7 mouse cellular contexts compared by ENCODE assay signal in genomic region chr7:24883896-24884692, GRCm38 (mm10). TPM values are rescaled to one million over a fixed set of nuclear protein-coding genes. Genes with fewer than 3 reads are reported as not detected.
A peak's percentile ranks its signal among the peaks of the same experiment; 100 is the strongest.
DNase-seq lines count a peak whose midpoint lies in the region; ATAC-seq and TF ChIP-seq lines count a peak whose summit lies in the region.

Gene Rps19 (plus strand): TSS chr7:24884371.

- no peaks in the 10 kb centered on the region for H3K9me3 ChIP-seq in embryonic facial prominence, embryonic 10.5 days
- H3K9me3 ChIP-seq in intestine, postnatal 0 days (ENCODE audit: control insufficient read depth) = no peaks in the 10 kb centered on the region
- H3K9me3 ChIP-seq in midbrain, embryonic 12.5 days = no peaks in the 10 kb centered on the region

- peak within 1 kb of the TSS; percentile 99 for H3K27ac ChIP-seq in embryonic facial prominence, embryonic 10.5 days (replicated peaks)
- H3K27ac ChIP-seq in intestine, postnatal 0 days (ENCODE audit: low read depth, low read length) = peak within 1 kb of the TSS; percentile 87
- H3K27ac ChIP-seq in midbrain, embryonic 12.5 days (replicated peaks) = peak within 1 kb of the TSS; percentile 88
- peak within 1 kb of the TSS; percentile 93 for H3K27ac ChIP-seq in small intestine, adult 2 months (ENCODE audit: insufficient read depth, low read depth, low read length)

- whole genome bisulfite sequencing in embryonic facial prominence, embryonic 10.5 days = under 1% methylated on average over 57 of the region's 57 CpGs
- under 1% methylated on average over 57 of the region's 57 CpGs for WGBS in intestine, postnatal 0 days
- WGBS in midbrain, embryonic 12.5 days = under 1% methylated on average over 57 of the region's 57 CpGs
- under 1% methylated on average over 57 of the region's 57 CpGs for WGBS in small intestine, adult 2 months

- H3K4me1 ChIP-seq in embryonic facial prominence, embryonic 10.5 days = peaks cover 36% of the 10 kb centered on the region
- 0 out of 2 replicates have a peak, but pooled peaks cover 6% of the 10 kb centered on the region for H3K4me1 ChIP-seq in intestine, postnatal 0 days (replicated peaks; ENCODE audit: control insufficient read depth, insufficient read depth, low read length)
- H3K4me1 ChIP-seq in midbrain, embryonic 12.5 days = peaks cover 30% of the 10 kb centered on the region
- H3K4me1 ChIP-seq in small intestine, adult 2 months (ENCODE audit: control insufficient read depth, insufficient read depth, insufficient read length, low read length) = peaks cover 2% of the 10 kb centered on the region; the same call in 1 of the 2 replicates

- peak; percentile 78 for TF ChIP-seq CTCF in intestine, postnatal 0 days (IDR thresholded peaks at IDR 0.05; ENCODE audit: low read depth)
- peak; percentile 72 for TF ChIP-seq CTCF in small intestine, adult 2 months (IDR thresholded peaks at IDR 0.05; ENCODE audit: extremely low read depth, insufficient read length, insufficient replicate concordance, low read depth, low read length)

- intact Hi-C loops in left cerebral cortex, postnatal 4 days (cut with DNase I) = no loop called here

- peak within 1 kb of the TSS; percentile 100 for H3K9ac ChIP-seq in intestine, postnatal 0 days (ENCODE audit: low read depth, low read length)
- H3K9ac ChIP-seq in midbrain, embryonic 12.5 days (replicated peaks) = peak within 1 kb of the TSS; percentile 99

- peak within 1 kb of the TSS; percentile 78 for H3K4me2 ChIP-seq in intestine, postnatal 0 days (replicated peaks; ENCODE audit: low read depth)
- peak within 1 kb of the TSS; percentile 84 for H3K4me2 ChIP-seq in midbrain, embryonic 12.5 days (replicated peaks)

- DNase-seq in adrenal gland, postnatal 10 days = peak; percentile 99
- DNase-seq in embryonic facial prominence, embryonic 10.5 days (ENCODE audit: low spot score) = peak; percentile 97
- peak; percentile 98 for DNase-seq in gonadal fat pad, adult 2 months (ENCODE audit: low read depth)
- DNase-seq in left cerebral cortex, postnatal 4 days = peak; percentile 99

- peak within 1 kb of the TSS; percentile 99 for H3K4me3 ChIP-seq in embryonic facial prominence, embryonic 10.5 days
- H3K4me3 ChIP-seq in intestine, postnatal 0 days (ENCODE audit: low read depth, low read length) = peak within 1 kb of the TSS; percentile 98
- H3K4me3 ChIP-seq in midbrain, embryonic 12.5 days = peak within 1 kb of the TSS; percentile 89
- H3K4me3 ChIP-seq in small intestine, adult 2 months (ENCODE audit: low read depth, low read length) = peak within 1 kb of the TSS; percentile 83

- peak; percentile 91 for TF ChIP-seq POLR2A in small intestine, adult 2 months (IDR thresholded peaks at IDR 0.05; ENCODE audit: low read depth, low read length)

- peaks cover 39% of the 10 kb centered on the region for H3K36me3 ChIP-seq in embryonic facial prominence, embryonic 10.5 days (replicated peaks)
- H3K36me3 ChIP-seq in intestine, postnatal 0 days (ENCODE audit: control insufficient read depth, insufficient read depth) = peaks cover 34% of the 10 kb centered on the region
- H3K36me3 ChIP-seq in midbrain, embryonic 12.5 days = peaks cover 34% of the 10 kb centered on the region
- peaks cover 33% of the 10 kb centered on the region for H3K36me3 ChIP-seq in small intestine, adult 2 months (ENCODE audit: control insufficient read depth, insufficient read depth, low read length)

- ATAC-seq in intestine, postnatal 0 days = peak; percentile 98
- peak; percentile 92 for ATAC-seq in midbrain, embryonic 12.5 days (ENCODE audit: low FRiP score, low read depth)

- no peaks in the 10 kb centered on the region for H3K27me3 ChIP-seq in embryonic facial prominence, embryonic 10.5 days (replicated peaks; ENCODE audit: low read depth, poor library complexity, severe bottlenecking)
- H3K27me3 ChIP-seq in intestine, postnatal 0 days (replicated peaks; ENCODE audit: control insufficient read depth, insufficient read depth, low read length) = no peaks in the 10 kb centered on the region
- H3K27me3 ChIP-seq in midbrain, embryonic 12.5 days = no peaks in the 10 kb centered on the region
- no peaks in the 10 kb centered on the region for H3K27me3 ChIP-seq in small intestine, adult 2 months (ENCODE audit: control insufficient read depth, insufficient read depth, low read length)

RNA-seq across cellular contexts. Expression of gene Rps19, which starts in this region (rescaled TPM):
- 1,000 to 10,000 TPM; 1,109 to 1,195 TPM for total RNA-seq in adrenal gland, postnatal 10 days (2021)
- 2,181 and 2,235 TPM in 2 replicates for polyA plus RNA-seq in embryonic facial prominence, embryonic 10.5 days (2016; fragmentation: Nextera tagmentation; extraction: Ambion mirVana)
- 468 and 584 TPM in 2 replicates for polyA plus RNA-seq in gonadal fat pad, adult 2 months (2012; rRNA removed)
- 1,134 and 1,200 TPM in 2 replicates for polyA plus RNA-seq in intestine, postnatal 0 days (2015; fragmentation: Nextera tagmentation; extraction: Ambion mirVana)
- 1,000 to 10,000 TPM in 1 of 2 experiments, 100 to 1,000 TPM in 1; 915 to 1,028 TPM for total RNA-seq in left cerebral cortex, postnatal 4 days (2021)
- polyA plus RNA-seq in midbrain, embryonic 12.5 days (2016; fragmentation: Nextera tagmentation; extraction: Ambion mirVana) = 1,467 and 1,476 TPM in 2 replicates
- 254 and 421 TPM in 2 replicates for polyA plus RNA-seq in small intestine, adult 2 months (2012; rRNA removed)

Comparison
In these comparisons a context has a peak if more than half of its experiments do, and no peak if none do; other contexts are left out.
1. Peak in every context shown above with its lines: DNase-seq, ATAC-seq, H3K4me3 ChIP-seq and H3K27ac ChIP-seq.